Mouse (Mus musculus): ENCODE measurements around the gene Adrb1.

Gene Adrb1

DNA sequence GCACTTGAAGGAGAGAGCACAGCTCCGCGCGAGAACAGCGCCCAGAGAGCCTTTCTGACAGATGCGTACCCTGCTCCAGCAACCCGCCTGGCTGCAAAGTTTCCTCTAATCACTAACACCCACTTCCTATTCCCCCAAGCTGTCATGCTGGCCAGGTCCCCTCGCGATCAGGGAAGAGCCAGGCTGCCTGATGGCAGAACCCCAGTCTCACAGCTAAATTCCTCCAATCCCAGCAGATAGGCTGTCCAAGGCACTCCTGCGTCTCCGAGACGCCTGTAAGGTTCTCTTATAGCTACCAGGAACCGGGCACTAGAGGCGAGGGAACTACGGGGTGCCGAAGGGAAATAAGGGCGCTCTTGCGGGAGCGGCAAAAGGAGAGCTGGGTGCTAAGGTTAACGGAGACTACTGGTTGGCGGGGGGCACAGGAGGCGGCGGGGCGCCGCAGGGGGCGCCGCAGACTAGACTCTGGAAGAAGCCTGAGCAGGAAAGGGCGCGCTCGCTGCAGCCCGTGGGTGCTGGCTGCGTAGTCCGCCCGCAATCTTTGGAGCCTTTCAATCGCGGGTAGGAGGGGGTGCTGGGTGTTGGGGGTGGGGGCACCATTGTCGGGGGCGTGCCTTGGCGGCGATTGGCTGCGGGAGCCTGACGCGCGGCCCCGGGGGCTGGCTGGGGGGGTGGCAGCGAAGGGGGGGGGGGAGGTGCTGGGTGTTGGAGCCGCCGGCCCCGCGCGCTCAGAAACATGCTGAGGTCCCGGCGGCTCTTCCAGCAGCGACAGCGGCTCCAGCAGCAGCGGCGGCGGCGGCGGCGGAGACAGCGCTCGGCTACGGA lies at the start of gene Adrb1:
Gene Adrb1 (plus strand): TSS at position 813 of the 825 bp plus-strand sequence.
- peak; percentile 45 for DNase-seq (ENCODE audit: low read depth, low spot score)

DNA sequence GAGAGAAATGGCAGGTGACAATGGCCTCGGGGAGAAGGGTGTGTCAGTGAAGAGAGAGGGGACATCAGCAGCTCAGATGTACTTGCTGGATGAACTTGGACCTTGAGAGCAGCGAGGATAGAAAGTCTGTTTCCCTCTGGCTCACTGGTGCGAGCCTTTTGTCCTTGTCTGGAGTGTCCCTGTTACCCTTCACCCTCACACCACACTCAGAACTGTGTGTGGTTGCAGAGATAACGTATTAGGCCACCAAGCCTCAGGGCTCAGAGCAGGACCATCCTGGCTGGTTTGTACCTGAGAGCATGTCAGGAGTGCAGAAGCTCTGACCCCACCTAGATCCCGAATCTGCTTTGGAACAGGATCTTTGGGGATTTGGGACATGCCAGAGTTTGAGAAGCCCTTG lies 46.3 kb upstream of the Adrb1 start:
- no peak for DNase-seq (ENCODE audit: low read depth, low spot score)

DNA sequence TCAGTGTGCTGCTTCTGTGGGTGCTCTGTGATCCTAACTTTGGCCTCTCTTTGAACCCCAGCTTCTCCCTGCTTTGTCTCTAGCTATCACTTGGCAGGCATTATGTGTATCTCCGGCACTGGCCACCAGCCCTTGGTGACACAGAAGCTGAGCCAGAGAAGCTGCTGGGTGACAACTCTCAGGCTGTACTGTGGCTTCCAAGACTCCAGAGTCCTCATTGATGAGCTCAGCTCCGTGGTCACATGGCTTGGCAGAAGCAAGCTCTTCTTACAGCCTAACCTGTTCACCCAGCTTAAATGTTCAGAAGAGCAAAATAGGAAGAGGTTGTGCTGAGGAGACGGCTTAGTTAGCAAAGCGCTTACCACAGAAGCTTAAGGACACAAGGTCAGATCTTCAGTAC lies 45.5 kb upstream of the Adrb1 start:
- DNase-seq (ENCODE audit: low read depth, low spot score), result no peak

DNA sequence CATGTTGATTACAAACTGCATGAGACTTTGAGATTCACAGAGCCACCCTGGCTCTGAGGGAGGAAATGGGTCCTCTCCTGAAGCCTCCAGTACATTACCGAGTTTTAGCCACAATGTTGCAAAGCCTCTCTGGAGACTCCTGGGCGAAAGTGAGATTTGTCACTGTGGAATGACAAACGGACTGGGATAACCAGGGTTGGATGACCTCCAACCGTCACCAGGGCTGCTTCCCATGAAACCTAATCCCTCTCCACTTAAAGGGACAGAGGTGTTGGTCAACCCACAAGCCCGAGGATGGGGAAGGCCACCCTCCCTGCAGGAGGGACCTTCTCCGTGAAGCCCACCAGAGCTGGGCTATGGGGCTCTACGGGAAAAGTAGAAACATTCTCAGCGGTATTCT lies 44.4 kb upstream of the Adrb1 start:
- no peak for DNase-seq (ENCODE audit: low read depth, low spot score)

DNA sequence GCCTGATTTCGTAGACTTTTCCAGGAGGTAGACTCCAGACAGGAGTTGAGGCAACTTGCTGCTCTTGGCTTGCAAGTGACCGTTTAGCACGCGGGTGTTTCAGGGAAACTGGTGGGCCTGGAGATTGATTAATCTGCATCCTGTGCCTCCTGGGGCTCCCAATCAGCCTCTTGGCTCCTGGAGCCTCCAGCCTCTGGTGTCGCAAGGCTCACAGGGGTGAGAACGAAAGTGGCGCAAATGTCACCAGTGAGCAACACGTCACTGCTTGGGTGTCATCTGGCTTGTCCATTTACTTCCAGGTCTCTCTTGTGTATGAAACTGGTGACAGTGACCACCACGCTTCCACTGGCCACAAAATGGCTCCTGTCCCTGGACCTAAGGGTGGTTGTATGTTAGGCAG lies 43.5 kb upstream of the Adrb1 start:
- DNase-seq (ENCODE audit: low read depth, low spot score), result no peak

DNA sequence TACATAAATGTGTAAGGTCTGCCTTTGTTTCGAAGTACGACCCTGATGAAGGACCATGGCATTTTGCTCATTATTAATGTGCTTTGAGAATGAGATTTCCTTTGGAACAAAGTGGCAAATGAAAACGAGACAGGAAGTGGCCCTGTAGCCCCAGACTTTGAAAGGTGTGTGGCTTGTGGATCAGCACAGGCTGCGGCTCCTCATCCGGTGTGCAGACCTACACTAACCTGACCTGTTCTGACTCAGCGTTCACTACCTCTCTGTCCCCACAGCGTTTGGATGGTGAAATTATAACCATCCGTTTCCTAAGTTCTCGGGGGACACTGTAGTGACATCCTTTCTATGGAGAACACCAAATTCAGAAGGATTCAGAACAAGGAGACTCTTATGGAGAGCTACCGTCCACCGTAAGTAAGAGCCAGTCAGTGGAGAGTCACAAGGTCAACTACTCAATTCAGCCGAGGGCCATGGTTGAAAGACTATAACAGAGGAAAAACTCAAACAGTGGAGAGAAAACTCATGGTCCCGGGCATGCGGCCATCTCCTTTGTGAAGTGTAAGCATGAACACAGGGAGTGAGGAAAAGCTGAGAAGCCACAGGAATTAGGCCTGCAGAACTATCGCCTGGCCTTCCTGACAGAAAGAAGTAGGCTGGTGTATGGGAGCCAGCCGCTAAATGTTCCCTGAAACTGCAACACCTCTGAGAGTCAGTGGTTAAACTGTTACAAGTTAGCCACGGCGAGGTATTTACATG lies 42.6 kb upstream of the Adrb1 start:
- no peak for DNase-seq (ENCODE audit: low read depth, low spot score)

DNA sequence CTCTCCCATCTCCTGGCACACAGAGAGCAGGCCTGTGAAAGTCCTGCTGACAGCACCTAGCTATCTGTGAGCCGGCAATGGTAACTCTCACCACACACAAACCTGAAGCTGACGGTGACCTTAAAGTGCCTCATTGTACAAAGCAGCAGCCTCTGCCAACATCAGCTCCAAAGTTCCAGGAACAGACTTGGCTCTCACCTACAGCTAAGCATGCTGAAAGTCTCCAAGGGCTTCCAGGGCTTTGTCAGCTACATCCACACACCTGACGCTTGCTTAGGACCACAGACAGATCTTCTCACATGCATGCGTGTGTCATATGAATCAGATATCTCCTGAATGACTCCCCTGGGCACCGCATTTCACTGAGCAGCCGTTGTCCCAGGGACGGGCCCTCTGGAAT lies 42.0 kb upstream of the Adrb1 start:
- DNase-seq (ENCODE audit: low read depth, low spot score), result no peak

DNA sequence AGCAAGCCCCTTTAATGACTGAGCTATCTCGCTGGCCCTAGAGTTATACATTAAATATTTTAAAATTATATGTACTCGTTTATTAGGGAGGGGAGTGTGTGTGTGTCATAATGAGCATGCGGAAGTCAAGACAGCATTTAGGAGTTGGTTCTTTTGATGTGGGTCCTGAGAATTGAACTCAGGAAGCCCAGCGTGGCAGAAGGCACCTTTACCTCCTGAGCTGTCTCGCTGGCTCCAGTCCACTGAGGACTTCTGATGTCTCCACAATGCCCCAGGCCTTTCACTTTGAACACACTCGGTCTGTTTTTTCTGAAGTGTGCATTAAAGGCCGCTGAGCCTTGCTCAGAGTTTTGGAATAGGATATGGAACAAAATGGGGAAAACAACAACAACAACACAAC lies 39.7 kb upstream of the Adrb1 start:
- no peak for DNase-seq (ENCODE audit: low read depth, low spot score)

DNA sequence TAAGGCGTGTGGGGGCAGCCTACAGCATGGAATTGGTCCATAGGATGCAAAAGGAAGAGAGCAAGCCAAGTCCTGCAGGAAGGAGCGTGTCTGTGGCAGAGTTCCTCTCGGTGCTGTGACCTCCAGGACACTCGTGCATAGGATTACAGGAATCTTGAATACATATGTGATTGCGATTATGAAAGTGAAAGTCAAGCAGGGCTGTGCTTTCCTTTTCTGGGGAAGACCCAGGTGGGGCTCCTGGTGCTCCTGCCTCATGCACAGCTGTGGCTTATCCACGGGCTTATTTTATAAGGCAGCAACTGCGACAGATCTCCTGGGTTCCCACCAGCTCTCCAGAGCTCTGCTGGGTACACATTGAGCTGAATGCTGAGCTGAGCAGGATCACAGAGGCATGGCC lies 39.2 kb upstream of the Adrb1 start:
- DNase-seq (ENCODE audit: low read depth, low spot score), result no peak

DNA sequence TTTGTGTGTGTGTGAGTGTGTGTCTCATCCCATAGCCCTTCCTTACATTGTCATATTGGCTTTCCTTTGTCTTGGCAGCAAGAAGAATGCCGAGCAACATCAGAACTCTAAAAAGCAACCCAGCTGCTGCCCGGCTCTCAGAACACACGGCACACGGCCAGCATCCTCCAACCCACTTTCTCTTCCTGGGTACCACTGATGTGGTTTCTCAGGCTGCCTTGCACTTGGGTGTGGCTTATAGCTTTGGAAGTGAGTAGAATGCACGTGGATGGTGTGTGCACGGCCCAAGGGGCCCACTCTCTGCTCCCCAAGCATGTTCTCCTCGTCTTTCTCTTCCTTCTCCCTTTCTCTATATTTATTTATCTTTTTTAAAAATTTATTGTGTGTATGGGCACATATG lies 36.5 kb upstream of the Adrb1 start:
- no peak for DNase-seq (ENCODE audit: low read depth, low spot score)

DNA sequence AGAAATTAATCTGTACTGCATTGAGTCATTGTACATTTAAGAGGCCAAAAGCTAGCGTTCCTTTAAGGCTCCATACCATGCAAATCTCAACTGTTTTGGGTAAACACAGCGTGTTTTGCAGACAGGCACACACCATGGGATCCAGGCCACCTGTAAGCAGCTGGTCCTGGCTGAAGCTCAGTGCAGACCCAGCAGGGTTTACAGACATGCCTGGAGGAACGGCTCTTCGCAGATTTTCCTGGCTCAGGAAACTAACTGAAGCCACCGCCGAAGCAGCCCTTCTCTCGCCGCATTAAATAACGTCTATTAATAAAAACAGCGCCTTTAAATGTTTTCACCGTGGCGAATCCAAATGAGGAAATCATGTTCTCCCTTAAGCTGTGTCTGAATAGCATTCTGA lies 35.8 kb upstream of the Adrb1 start:
- no peak for DNase-seq (ENCODE audit: low read depth, low spot score)

DNA sequence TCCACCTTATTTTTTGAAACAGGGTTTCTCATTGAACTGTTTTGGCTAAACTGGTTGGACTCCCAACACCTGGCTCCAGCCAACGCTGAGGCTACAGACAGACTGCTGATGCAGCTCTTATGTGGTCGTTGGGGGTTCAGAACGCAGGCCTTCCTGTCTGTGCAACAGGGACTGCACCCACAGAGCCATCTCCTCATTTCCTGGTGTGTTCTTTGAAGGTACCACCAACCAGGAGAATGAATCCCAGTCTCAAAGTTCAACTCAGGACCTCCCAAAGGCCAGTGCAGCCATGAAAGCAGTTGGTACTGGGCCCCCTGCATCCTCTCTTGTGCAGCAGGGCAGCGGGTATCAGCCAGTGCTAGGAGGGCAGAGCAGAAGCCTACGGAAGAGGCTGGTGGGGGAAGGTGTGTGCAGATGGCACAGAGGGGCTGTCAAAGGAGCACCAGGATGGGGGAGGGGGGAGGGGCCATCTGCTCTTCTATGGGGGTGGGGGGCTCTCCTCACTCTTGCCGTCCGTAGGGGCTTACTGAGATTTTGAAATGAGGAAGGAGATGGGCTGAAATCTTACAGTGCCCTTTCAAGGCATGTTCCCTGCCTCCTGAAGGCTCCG lies 34.9 kb upstream of the Adrb1 start:
- DNase-seq (ENCODE audit: low read depth, low spot score), result no peak

DNA sequence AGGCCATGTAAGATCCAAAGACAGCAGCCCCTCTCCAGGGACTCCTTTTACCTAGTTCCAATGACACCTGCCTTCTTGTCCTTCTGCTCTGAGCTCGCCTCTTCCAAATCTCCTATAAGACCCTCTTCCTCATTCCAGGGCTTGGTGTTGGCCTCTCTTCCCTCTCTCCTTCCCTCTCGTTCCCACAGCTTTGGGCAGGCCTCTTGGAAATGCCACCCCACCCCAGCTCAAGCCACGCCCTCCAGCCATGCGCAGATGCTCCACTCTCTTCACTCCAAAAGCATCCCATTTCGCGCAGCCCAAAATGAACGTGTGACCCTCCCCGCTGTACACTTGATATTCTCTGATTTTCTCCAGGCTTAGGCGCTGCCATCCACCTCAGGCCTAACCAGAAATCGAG lies 34.3 kb upstream of the Adrb1 start:
- DNase-seq (ENCODE audit: low read depth, low spot score), result no peak

DNA sequence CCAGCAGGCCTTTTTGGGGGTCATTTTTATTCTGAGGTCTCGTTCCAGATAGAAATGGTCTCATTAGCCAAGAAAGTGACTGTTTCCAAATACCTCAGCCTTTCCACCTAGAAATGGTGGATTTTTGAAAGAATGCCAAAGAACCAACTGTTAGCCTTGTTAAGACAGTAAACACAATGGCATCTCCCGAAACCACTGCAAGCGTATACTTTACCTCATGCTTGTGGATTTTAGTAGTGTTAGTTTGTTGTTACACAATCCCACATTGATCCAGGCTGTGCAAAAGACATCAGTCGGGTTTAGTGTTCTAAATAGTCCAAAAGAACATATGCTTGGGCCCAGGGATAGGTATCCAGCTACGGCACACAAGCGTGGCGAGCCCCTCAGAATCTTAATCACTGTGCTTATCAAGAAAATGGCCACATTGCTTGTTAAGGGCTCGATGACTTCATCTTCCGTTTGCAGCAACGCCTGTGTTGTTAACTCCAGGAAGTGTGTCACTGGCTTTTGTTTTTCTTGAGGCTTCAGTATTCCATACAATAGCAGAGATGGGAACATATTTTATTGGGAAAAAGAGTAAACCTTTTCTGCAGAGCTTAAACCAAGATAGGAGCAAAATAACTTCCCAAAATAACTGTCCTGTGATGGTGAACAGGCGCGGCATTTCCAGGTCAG lies 33.2 kb upstream of the Adrb1 start:
- no peak for DNase-seq (ENCODE audit: low read depth, low spot score)

DNA sequence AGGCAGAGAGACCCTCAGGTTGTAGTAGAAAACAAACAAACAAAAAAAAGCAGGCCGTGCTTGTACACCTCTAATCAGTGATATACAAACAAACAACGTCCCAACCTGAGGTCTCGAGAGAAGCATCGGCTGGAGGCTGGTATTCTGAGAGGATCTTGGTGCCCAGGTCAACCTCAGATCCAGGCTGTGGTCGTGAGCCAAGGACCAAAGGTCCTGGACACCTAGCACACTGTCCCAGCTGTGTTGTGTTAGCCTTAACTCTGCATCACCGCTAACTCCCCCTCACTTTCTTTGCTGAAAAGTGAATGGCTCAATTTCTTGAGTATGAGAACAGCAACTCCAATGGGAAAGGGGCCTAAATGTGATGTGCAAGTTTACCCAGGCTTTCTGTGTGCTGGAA lies 32.5 kb upstream of the Adrb1 start:
- no peak for DNase-seq (ENCODE audit: low read depth, low spot score)

DNA sequence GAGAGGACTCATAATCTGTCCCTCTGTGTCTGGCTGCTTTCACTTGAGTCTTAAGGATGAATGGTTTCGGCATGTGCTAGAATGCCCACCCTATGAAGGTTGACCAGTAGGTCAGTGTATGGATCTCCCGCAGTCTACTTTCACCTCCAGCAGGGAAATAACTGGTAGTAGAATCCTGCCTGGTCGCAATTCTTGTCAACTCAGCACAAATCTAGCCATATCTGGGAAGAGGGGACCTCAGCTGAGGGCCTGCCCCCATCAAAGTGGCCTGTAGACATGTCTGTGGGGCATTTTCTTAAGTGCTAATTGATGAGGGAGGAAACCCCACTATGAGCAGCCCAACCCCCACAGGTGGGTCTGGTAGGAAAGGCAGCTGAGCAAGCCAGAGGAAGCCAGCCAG lies 30.9 kb upstream of the Adrb1 start:
- DNase-seq (ENCODE audit: low read depth, low spot score), result no peak

DNA sequence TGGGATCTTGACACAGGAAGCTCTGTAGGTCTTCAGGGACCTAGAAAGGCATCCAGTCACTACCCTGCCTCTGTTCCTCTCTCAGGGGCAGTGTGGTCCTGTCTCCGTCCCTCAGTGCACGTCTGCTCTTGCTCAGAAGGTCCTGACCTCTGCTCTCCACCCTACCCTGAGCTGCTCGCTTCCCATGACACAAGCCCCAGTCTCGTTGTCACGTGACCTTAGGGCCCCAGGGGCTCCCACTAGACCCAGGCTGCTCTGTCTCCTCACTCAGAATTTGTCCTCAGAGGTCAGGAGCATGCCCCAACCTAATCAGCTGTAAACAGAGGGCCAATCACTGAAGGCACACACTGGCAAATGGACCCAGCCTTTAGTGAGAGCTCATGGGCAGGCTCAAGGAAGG lies 29.5 kb upstream of the Adrb1 start:
- peak; percentile 17 for DNase-seq (ENCODE audit: low read depth, low spot score)

DNA sequence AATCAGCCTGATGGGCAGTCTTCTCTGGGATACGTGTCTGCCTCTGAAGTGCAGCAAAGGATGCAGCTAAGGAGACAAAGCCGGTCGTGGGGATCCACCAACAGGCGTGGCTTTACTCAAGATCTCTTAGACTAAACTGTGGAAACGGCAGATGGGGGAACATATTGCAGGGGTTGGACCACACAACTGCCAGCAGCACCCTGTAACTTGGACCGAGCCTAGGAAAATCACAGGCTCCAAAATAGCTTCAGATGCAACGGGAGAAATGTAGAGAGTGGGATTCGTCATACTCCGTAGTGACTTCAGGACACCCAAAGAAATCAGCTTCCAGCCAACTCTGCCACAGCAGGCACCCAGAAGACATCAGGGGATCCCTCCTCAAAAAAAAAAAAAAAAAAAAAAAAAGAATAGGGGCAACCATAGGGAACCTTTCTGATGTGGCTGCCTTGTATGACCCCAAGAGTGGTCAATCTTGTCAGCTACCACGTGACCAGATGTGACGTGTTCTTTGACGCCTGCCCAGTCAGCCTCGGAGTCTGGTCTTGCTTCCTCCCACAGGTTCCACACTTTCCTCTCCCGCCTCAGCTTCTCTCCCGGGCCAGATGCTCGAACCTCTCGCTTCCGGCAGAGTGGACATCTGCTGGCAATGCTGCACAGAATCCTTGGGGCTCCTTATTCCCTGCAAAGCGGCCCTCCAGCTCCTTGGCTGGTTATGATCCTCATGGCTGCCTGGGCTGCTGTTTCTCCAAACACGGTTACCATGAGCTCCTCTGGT lies 24.4 kb upstream of the Adrb1 start:
- DNase-seq (ENCODE audit: low read depth, low spot score), result no peak

DNA sequence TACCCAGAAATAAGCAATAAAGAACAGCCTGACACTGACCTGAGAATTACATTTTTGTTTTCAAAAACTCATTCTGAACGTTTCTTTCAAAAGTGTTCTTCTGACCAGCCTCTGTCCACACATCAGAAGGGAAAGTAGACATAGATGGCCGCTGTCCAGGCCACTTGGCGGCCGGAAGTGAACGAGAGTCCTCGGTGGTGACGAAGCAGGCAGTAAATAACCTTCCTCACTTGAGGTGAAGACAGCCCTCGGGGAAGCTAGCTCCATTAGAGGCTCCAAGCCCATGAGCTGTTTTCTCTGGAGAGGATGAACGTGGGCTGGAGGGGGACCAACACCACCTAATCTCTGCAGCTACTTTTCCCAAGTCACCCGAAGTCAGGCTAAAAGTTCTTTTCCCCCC lies 21.2 kb upstream of the Adrb1 start:
- DNase-seq (ENCODE audit: low read depth, low spot score), result no peak

DNA sequence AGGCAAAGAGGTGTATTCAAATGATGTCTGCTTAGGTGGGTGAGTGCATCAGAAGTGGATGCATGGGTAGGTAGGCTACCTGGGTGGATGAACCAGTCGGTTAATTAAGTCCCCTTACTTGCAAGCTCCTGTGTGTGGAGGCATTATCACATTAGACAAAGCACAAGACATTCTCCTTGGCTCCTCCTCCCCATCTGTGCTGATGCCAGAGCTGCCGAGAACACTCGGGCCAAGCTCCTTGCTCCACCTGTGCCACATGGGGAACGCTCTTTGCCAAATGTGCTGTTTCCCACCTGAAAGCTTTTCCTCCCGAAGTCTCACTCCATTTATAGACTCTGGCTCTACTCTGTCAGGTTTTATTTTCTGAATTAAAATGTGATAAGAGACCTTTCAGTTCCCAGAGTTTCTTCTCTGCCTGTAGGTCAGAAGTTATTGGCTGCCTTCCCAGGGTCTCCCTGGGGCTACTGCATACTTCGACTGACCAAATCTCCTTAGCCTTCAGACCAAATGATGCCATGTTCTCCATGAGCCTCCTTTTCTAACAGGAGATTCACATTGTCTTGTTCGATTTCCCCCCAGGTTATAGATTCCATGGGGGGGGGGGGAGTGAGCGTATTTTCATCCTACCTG lies 20.5 kb upstream of the Adrb1 start:
- no peak for DNase-seq (ENCODE audit: low read depth, low spot score)

DNA sequence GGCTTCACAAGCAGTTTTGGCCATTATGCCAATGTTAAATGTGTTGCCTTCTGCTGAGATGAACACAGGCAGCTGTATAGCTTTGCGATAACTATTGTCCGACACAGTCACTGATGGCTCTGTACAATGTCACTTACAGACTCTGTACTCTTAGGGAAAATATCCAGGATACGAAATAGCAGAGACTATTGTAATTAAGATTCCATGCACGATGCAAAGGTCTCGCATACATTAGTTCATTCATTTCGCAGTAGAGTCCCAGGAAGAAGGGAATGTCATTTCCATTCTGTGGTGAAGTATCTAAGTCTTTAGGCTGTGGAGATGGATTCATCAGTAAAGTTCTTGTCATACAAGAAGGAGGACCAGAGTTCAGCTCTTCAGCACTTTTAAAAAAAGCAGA lies 20.0 kb upstream of the Adrb1 start:
- no peak for DNase-seq (ENCODE audit: low read depth, low spot score)

Data from mesoderm, embryonic 11.5 days (tissue).